Mouse (Mus musculus) liver, embryonic 14.5 days (tissue): Measurements from ENCODE around the gene Rec8.

Experiments
- CTCF ChIP-seq: IDR thresholded peaks from 2 replicates; pipeline ENCODE4 v1.5.1; 2016; ENCODE audit warnings: antibody characterized with exemption, low read depth, control low read depth
- EP300 ChIP-seq: IDR thresholded peaks from 2 replicates; pipeline ENCODE4 v1.6.1; 2016; ENCODE audit warnings: antibody characterized with exemption, low read depth

GRCm38 (mm10) chr14:55634874-55635522, 17.2 kb downstream of the Rec8 start:
- TF ChIP-seq CTCF (no peak), EP300 (no peak)
